Mouse (Mus musculus): ENCODE measurements at regions not wholly inside any gene's neighbourhood (a gene's known extent, or its start where the extent isn't known, plus 50 kb on each side); places are given as distances from the start of the nearest gene placed in this dataset.

GRCm38 (mm10) chr9:115803071-115803470 is 106.2 kb upstream of the Gadl1 start:
- no peak for TF ChIP-seq POLR2A (IDR thresholded peaks at IDR 0.05; ENCODE audit: insufficient read depth, low read length)
- TF ChIP-seq CTCF (IDR thresholded peaks at IDR 0.05; ENCODE audit: low read depth, low read length), result no peak

Data from ES-Bruce4 (cell line).